10 mouse cellular contexts compared by ENCODE assay signal in genomic region chr2:27328613-27329041, GRCm38 (mm10).
A peak's percentile ranks its signal among the peaks of the same experiment; 100 is the strongest.
DNase-seq lines count a peak whose midpoint lies in the region; ATAC-seq and TF ChIP-seq lines count a peak whose summit lies in the region.
"Had no signal": no experiment of that assay in that cellular context is flagged by ENCODE, and none has a peak within 500 bp of the region (broad histone marks: within the 10 kb centered on the region; RNA-seq: fewer than 3 reads in every experiment).

No protein-coding gene starts in this region.

- no peaks in the 10 kb centered on the region for H3K27me3 ChIP-seq in testis, adult 2 months (ENCODE audit: control insufficient read depth, insufficient read depth, low read length)
- no peaks in the 10 kb centered on the region for H3K27me3 ChIP-seq in liver, embryonic 15.5 days
- H3K27me3 ChIP-seq in forebrain, embryonic 12.5 days = no peaks in the 10 kb centered on the region
- H3K27me3 ChIP-seq: midbrain, embryonic 15.5 days had no signal

- H3K9me3 ChIP-seq in liver, embryonic 15.5 days (replicated peaks) = no peaks in the 10 kb centered on the region
- H3K9me3 ChIP-seq in forebrain, embryonic 12.5 days = no peaks in the 10 kb centered on the region
- H3K9me3 ChIP-seq: midbrain, embryonic 15.5 days had no signal

- no peak overlapping the region for H3K4me3 ChIP-seq in gastrocnemius, adult 2 months
- H3K4me3 ChIP-seq in testis, adult 2 months (ENCODE audit: control insufficient read depth, low read depth, low read length) = no peak overlapping the region
- no peak overlapping the region for H3K4me3 ChIP-seq in liver, embryonic 15.5 days (replicated peaks)
- H3K4me3 ChIP-seq in forebrain, embryonic 12.5 days (replicated peaks) = no peak overlapping the region
- H3K4me3 ChIP-seq: midbrain, embryonic 15.5 days had no signal

- H3K27ac ChIP-seq in gastrocnemius, adult 2 months = 0 out of 2 replicates have a peak overlapping the region, but pooled peaks have one; percentile 16
- 0 out of 2 replicates have a peak overlapping the region, but pooled peaks have one; percentile 5 for H3K27ac ChIP-seq in testis, adult 2 months (ENCODE audit: control insufficient read depth, insufficient read depth, low read depth, low read length)
- H3K27ac ChIP-seq in liver, embryonic 15.5 days (replicated peaks) = 0 out of 2 replicates have a peak overlapping the region, but pooled peaks have one; percentile 1
- H3K27ac ChIP-seq in forebrain, embryonic 12.5 days = no peak overlapping the region
- H3K27ac ChIP-seq: midbrain, embryonic 15.5 days had no signal

- no peak for TF ChIP-seq POLR2A in testis, adult 2 months (IDR thresholded peaks at IDR 0.05; ENCODE audit: control insufficient read depth, low read depth, low read length)

- no peak overlapping the region for H3K9ac ChIP-seq in liver, embryonic 15.5 days
- no peak overlapping the region for H3K9ac ChIP-seq in forebrain, embryonic 12.5 days
- H3K9ac ChIP-seq: midbrain, embryonic 15.5 days had no signal

- intact Hi-C loops in gastrocnemius, adult 2 months (cut with DNase I) = no loop called here
- intact Hi-C loops in gastrocnemius, postnatal 14 days (cut with DNase I; ENCODE audit: low total_unique reads) = no loop called here
- intact Hi-C loops in left cerebral cortex, postnatal 4 days (cut with DNase I) = no loop called here

- peaks cover 5% of the 10 kb centered on the region for H3K4me1 ChIP-seq in testis, adult 2 months (ENCODE audit: control insufficient read depth, insufficient read depth, low read length)
- H3K4me1 ChIP-seq in liver, embryonic 15.5 days (replicated peaks) = peaks cover 41% of the 10 kb centered on the region
- peaks cover 63% of the 10 kb centered on the region for H3K4me1 ChIP-seq in forebrain, embryonic 12.5 days

- DNase-seq in gastrocnemius, adult 2 months = no peak
- DNase-seq in gastrocnemius, postnatal 14 days = no peak
- DNase-seq in testis, postnatal 10 days (ENCODE audit: low spot score) = no peak
- no peak for DNase-seq in left cerebral cortex, postnatal 4 days
- DNase-seq in gastrocnemius, postnatal 25 days = no peak
- DNase-seq: layer of hippocampus, adult 9-11 months had no signal

- no peak for TF ChIP-seq CTCF in gastrocnemius, adult 2 months (IDR thresholded peaks at IDR 0.05)
- no peak for TF ChIP-seq CTCF in testis, adult 2 months (IDR thresholded peaks at IDR 0.05; ENCODE audit: control insufficient read depth, insufficient read depth, insufficient replicate concordance, low read depth, low read length)

- no peak overlapping the region for H3K4me2 ChIP-seq in liver, embryonic 15.5 days
- no peak overlapping the region for H3K4me2 ChIP-seq in forebrain, embryonic 12.5 days
- H3K4me2 ChIP-seq: midbrain, embryonic 15.5 days had no signal

- H3K36me3 ChIP-seq in testis, adult 2 months (ENCODE audit: control insufficient read depth, insufficient read depth, low read length) = no peaks in the 10 kb centered on the region
- H3K36me3 ChIP-seq in liver, embryonic 15.5 days (replicated peaks) = no peaks in the 10 kb centered on the region
- no peaks in the 10 kb centered on the region for H3K36me3 ChIP-seq in forebrain, embryonic 12.5 days (replicated peaks)
- H3K36me3 ChIP-seq: midbrain, embryonic 15.5 days had no signal

- no peak for ATAC-seq in liver, embryonic 15.5 days (ENCODE audit: insufficient read depth)
- ATAC-seq in forebrain, embryonic 12.5 days (ENCODE audit: low FRiP score) = no peak
- ATAC-seq: midbrain, embryonic 15.5 days had no signal
